In genomic region chr3:87540714-87541113, GRCm38 (mm10) we compare ENCODE assay signal across 11 mouse cellular contexts. TPM values are rescaled to one million over a fixed set of nuclear protein-coding genes. Genes with fewer than 3 reads are reported as not detected.
DNase-seq lines count a peak whose midpoint lies in the region; ATAC-seq lines count a peak whose summit lies in the region.
"Had no signal": no experiment of that assay in that cellular context is flagged by ENCODE, and none has a peak within 500 bp of the region (broad histone marks: within the 10 kb centered on the region; RNA-seq: fewer than 3 reads in every experiment).

No protein-coding gene starts in this region.

- no peak overlapping the region for H3K9ac ChIP-seq in liver, embryonic 12.5 days
- no peak overlapping the region for H3K9ac ChIP-seq in heart, embryonic 12.5 days
- no peak overlapping the region for H3K9ac ChIP-seq in midbrain, embryonic 13.5 days (replicated peaks)
- H3K9ac ChIP-seq: kidney, embryonic 15.5 days had no signal

- H3K4me2 ChIP-seq in liver, embryonic 12.5 days, result peak overlapping the region; percentile 19; the same call in 1 of the 2 replicates
- H3K4me2 ChIP-seq in heart, embryonic 12.5 days, result peak overlapping the region; percentile 3; the same call in 1 of the 2 replicates
- no peak overlapping the region for H3K4me2 ChIP-seq in midbrain, embryonic 13.5 days (replicated peaks)
- H3K4me2 ChIP-seq: kidney, embryonic 15.5 days had no signal

- 53% methylated on average over 8 of the region's 8 CpGs for WGBS in liver, embryonic 12.5 days (ENCODE audit: insufficient replicate concordance)
- 13% methylated on average over 8 of the region's 8 CpGs for WGBS in heart, embryonic 12.5 days
- WGBS in midbrain, embryonic 13.5 days, result 20% methylated on average over 8 of the region's 8 CpGs

- peak; percentile 16 for DNase-seq in gastrocnemius, adult 18-20 months (ENCODE audit: low spot score)
- no peak for DNase-seq in gastrocnemius, postnatal 4 days (ENCODE audit: low spot score in 2 of 2)
- no peak for DNase-seq in liver
- no peak for DNase-seq in right cerebral cortex, adult 2 months (ENCODE audit: low spot score in 2 of 2)
- no peak for DNase-seq in left cerebral cortex, adult 11 months (ENCODE audit: low spot score)
- DNase-seq: adrenal gland, postnatal 36 days had no signal

- H3K27me3 ChIP-seq in liver, embryonic 12.5 days (replicated peaks), result 0 out of 2 replicates have a peak, but pooled peaks cover 4% of the 10 kb centered on the region
- H3K27me3 ChIP-seq in heart, embryonic 12.5 days (replicated peaks), result 0 out of 2 replicates have a peak, but pooled peaks cover 2% of the 10 kb centered on the region
- H3K27me3 ChIP-seq in midbrain, embryonic 13.5 days, result no peaks in the 10 kb centered on the region
- H3K27me3 ChIP-seq: kidney, embryonic 15.5 days; Patski had no signal

- ATAC-seq in liver, embryonic 12.5 days, result no peak
- ATAC-seq in heart, embryonic 12.5 days (ENCODE audit: insufficient number of reproducible peaks, low FRiP score), result no peak
- ATAC-seq in midbrain, embryonic 13.5 days, result 0 out of 2 replicates have a peak, but pooled peaks have one; percentile 41
- ATAC-seq: Patski had no signal

- H3K4me1 ChIP-seq in liver, embryonic 12.5 days, result peaks cover 28% of the 10 kb centered on the region; the same call in 1 of the 2 replicates
- peaks cover 63% of the 10 kb centered on the region for H3K4me1 ChIP-seq in heart, embryonic 12.5 days (replicated peaks)
- H3K4me1 ChIP-seq in midbrain, embryonic 13.5 days (replicated peaks), result peaks cover 23% of the 10 kb centered on the region

- H3K36me3 ChIP-seq in liver, embryonic 12.5 days, result peaks cover 35% of the 10 kb centered on the region
- H3K36me3 ChIP-seq in heart, embryonic 12.5 days, result peaks cover 28% of the 10 kb centered on the region
- H3K36me3 ChIP-seq in midbrain, embryonic 13.5 days, result peaks cover 38% of the 10 kb centered on the region

- H3K4me3 ChIP-seq in liver, embryonic 12.5 days, result no peak overlapping the region
- no peak overlapping the region for H3K4me3 ChIP-seq in heart, embryonic 12.5 days
- H3K4me3 ChIP-seq in midbrain, embryonic 13.5 days (replicated peaks), result no peak overlapping the region
- H3K4me3 ChIP-seq: kidney, embryonic 15.5 days had no signal

- no peaks in the 10 kb centered on the region for H3K9me3 ChIP-seq in liver, embryonic 12.5 days (replicated peaks)
- H3K9me3 ChIP-seq in heart, embryonic 12.5 days (replicated peaks), result no peaks in the 10 kb centered on the region
- no peaks in the 10 kb centered on the region for H3K9me3 ChIP-seq in midbrain, embryonic 13.5 days
- H3K9me3 ChIP-seq: kidney, embryonic 15.5 days had no signal

- H3K27ac ChIP-seq in liver, embryonic 12.5 days, result no peak overlapping the region
- H3K27ac ChIP-seq in heart, embryonic 12.5 days (ENCODE audit: poor library complexity, severe bottlenecking), result peak overlapping the region; percentile 54
- H3K27ac ChIP-seq in midbrain, embryonic 13.5 days, result no peak overlapping the region; the same call in 1 of the 2 replicates
- H3K27ac ChIP-seq: kidney, embryonic 15.5 days had no signal

RNA-seq across cellular contexts. Expression of gene Etv3, which starts 15.5 kb away (rescaled TPM):
- 1 to 10 TPM; 9.5 to 9.7 TPM for total RNA-seq in gastrocnemius, adult 18-20 months (2021)
- total RNA-seq in gastrocnemius, postnatal 4 days (2021), result 10 to 100 TPM; 14.3 to 15.3 TPM
- polyA plus RNA-seq in liver, embryonic 12.5 days (2016; fragmentation: Nextera tagmentation; extraction: Ambion mirVana), result 5.2 and 5.6 TPM in 2 replicates
- polyA plus RNA-seq in heart, embryonic 12.5 days (2016; fragmentation: Nextera tagmentation; extraction: Ambion mirVana), result 13.9 and 14.0 TPM in 2 replicates
- 11.5 and 12.9 TPM in 2 replicates for polyA plus RNA-seq in midbrain, embryonic 13.5 days (2015; fragmentation: Nextera tagmentation; extraction: Ambion mirVana)
